Mouse (Mus musculus) testis, postnatal 10 days (tissue): ENCODE measurements around the gene Celf1.
"Not testable (repeated sequence)": the region's sequence is repeated elsewhere in the genome, so short reads cannot be mapped to it uniquely, and the experiment has no call there.

Source experiments
- DNase-seq: peaks from one replicate; pipeline ENCODE4 v3.0.0; 2021; ENCODE audit warnings: low spot score

Celf1 gene

DNA sequence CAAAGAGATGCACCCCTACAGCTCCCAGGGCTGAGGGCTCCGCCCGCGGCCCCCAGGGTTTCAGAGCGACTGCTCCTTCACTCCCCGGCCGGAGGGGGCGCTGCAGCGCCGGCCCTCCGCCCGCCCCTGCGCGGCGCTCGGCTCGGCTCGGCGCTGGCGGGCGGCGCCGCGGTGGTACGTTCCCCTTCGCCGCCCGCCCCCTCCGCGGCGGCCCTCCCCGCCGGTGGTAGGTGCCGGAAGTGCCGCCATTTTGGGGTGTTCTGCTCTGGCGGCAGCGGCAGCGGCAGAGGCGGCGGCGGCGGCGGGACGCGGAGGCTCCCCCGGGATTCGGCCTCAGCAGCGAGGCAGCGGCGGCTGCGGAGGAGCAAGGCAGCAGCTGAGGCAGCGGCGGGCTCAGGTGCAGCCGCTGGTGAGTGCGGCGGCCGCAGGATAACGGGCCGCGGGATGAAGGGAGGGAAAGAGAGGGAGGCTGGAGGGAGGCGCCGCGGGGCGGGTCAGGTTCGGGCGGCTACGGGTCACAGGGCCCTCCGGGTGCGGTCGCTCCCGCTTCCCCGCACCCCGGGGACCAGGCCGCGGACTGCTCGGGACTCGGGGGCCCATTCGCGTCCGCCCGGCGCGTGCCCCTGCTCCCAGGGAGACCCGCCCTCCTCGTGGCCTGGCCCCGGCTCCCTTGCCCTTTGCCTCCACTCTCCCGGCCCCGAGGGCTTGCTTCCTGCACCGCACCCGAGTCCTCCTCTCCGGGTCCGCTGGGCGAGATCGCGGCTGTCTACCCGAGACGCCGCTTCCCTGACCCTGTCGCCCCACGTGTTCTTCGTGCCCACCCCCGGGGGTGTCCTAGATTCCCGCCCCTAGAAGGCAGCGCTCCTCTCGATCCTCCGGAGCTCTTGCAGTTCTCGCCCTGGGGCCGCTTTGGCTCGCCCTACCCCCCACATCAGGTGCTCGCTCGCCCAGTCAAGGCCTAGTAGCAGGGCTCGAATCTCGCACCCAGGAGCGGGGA, at the start of gene Celf1:
Gene Celf1 (plus strand): TSS at position 150 of the 997 bp plus-strand sequence.
- DNase-seq, result peak; percentile 86

DNA sequence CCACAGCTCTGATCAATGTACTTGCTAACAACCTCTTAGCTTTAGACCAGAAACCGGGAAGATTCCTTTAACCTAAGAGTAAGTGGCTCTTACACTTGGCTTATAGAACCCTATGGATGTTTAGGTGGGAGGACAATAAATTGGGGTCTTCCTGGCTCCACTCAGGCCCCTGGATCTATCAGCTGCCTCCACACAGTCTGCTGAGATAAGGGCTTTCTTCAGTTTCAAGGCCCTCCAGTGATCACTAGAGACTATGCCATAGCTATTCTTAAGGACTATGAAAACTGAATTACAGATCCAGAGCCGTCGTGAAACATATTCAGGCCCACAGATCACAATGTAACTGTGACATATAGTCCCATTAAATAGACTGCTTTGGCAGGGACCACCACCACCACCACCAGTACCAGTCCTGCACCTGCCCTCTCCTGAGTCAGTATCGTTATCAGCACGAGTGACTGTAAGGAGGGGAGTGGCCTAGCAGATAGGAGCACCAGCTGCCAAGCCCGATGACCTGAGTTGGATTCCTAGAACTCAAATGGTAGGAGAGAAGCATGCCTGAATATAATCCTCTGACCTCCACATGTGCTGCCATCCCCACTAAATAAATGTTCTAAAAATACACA, 46.4 kb upstream of the Celf1 start:
- DNase-seq, result no peak

DNA sequence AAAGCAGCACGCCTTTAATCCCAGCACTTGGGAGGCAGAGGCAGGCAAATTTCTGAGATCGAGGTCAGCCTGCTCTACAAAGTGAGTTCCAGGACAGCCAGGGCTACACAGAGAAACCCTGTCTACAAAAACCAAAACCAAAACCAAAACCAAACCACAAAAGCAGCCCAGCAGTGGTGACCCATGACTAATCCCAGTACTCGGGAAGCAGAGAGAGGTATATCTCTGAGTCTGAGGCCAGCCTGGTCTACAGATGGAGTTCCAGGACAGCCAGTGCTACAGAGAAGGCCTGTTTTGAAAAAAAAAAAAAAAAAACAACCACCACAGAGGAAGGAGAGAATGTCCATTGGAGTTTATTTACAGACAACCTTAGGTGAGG, 45.9 kb upstream of the Celf1 start:
- DNase-seq, result not testable (repeated sequence)

DNA sequence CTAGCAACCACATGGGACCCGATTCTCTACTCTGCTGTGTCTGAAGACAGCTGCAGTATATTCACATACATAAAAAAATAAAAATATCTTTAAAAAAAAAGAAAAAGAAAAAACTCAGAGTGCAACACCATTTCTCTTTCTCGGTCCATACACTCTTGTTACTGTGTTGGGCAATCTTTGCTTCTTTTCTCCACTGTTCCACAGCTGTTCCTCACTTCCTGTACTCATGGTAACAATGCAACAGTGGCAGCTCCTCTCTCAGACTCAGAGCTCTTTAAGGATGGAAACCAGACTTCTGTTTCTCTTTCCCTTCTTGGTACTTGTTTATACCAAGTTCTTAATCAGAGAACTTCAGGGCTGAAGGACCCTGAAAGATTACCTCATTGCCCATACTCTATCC, 36.8 kb upstream of the Celf1 start:
- no peak for DNase-seq

DNA sequence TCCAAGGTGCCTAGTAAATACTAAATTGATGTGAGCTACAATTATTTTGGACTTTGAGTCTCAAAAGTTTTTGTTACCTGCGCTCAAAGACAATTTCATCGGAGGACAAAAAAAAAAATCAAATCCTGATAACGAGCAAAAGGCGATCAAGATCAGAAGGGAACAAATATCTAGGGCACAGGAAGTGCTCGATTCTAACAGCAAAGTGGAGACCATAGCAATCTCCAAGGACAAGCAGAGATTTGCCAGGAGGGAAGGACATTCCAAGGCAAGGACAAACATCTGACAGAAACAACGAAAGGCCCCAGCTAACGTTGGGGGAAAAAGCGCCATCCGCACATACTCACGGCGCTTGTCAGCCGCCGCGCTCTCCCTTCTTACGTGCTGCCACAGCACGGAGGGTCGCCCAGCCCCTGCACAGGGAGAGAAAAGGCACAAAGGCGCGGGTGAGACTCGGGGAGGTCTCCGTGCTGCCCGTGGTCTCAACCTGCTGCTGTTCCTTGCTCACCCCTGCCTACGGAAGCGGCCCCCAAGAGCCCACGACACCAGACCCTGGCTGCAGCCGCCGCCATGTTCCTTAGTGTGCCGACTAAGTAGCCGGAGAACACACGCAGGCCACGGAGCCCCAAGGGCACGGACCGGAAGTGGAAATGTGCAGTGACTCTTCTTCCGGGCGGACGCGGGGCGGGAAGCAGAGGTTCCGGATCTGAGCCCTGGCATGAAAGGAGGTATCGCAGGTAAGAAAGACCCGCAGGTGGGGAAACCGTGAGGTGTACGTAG, 35.9 kb upstream of the Celf1 start, which contains the start of the genes Kbtbd4 and Ndufs3:
Gene Kbtbd4 (plus strand): TSS at position 665 of the 780 bp plus-strand sequence.
Gene Ndufs3 (minus strand): TSS at position 752 of the 780 bp plus-strand sequence.
- peak; percentile 89 for DNase-seq

DNA sequence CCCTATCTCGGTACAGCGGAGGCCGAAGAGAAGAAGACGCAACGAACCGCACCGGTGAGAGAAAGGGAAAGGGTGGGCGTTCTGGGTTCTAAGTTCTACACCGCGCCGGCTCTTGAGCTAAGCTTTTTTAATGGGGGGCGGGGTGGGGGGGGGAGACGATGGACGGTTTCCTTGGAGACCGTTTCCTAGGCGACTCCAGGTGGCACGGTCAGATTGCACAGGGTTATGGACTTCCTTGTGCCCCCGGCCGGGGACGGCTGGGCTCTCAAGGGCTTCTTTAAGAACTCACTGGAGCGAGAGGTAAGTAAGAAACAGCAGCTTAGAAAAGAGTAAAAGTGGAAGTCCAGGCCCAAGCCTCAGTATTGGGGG, 35.3 kb upstream of the Celf1 start:
- no peak for DNase-seq

DNA sequence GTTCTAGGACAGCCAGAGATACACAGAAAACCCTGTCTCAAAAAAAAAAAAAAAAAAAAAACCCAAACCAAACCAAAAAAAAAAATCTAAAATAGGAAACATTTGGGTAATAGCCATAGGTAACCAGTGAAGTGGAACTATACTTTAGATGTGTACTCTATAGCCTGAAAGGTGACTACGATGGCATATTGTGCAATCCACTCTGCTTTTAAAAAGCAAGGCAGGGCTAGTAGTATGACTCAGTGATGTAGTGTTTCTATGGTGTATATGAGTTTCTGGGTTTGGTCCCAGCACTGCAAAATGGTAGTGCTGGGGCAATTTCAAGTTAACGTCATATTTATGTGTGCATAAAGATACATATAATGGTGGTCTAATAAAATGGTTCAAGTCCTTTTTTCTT, 33.5 kb upstream of the Celf1 start:
- DNase-seq, result no peak

DNA sequence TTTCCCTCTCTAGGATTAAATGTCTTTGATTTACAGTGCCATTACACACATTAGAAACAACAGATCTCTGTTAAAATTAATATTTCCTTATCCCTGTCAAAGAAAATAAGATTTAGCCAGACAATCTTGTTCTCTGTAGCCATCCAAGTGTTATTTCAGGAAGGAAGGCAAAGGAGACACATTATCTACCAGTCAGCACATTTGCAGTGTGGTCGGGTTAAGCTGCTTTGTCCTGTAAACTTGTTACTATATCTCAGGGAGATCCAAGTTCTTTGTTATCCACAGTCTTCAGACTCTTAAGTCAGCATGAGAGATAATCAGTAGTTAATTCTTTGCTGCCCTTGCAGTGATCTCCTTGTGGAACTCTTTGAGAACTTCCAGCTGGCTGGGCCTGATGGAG, 29.3 kb upstream of the Celf1 start:
- no peak for DNase-seq

DNA sequence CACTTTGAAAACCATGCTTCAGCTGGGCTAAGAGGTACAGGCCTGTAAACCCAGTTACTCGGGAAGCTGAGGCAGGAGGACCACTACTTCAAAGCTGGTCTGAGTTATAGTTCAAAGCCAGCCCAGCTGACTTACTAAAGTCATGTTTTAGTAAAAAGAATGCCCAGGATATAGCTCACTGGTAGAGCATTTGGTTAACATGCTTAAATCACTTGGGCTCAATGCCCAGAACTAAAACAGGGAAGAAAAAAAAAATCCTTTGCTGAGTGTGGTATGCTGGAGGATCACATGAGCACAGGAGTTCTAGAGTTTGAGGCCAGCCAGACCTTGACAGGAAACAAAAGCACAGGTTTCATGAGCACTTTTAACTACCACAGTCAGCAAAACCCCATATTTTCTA, 28.5 kb upstream of the Celf1 start:
- no peak for DNase-seq

DNA sequence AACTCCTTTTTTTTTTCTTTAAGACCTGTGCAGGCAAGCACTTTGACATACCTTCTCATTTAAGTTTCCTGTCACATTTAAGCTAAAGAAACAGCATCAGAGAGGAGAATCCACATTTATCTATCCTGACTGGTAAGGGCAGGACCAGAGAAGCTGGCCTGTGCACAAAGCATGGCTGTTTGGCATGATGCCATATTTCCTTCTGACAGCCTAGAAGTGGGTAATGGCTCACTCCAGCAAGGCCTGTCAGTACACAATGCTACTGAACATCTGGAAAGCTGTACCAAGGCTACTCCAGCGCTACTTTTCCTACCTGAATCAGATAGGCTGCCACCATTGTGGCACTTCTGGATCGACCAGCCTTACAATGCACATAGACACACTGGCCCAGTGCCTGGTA, 26.5 kb upstream of the Celf1 start:
- no peak for DNase-seq

DNA sequence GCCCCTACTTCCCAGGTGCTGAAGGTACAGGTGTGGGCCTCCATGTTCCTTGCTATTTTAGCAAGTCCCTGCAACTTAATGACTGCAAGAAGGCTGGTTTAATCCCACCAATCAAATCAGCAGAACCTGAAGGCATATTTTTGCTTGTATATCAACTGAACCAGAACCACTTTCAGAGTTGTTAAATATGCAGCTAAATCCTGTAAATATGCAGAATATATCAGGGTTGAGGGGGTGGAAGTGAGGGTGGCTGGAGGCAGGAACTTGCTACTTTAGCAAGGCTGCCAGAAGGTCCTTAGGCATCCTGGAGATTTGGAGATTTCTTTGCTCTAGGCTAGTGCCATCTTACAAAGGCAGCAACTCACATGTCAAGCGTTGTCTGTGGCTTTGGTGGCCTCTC, 24.7 kb upstream of the Celf1 start:
- no peak for DNase-seq

DNA sequence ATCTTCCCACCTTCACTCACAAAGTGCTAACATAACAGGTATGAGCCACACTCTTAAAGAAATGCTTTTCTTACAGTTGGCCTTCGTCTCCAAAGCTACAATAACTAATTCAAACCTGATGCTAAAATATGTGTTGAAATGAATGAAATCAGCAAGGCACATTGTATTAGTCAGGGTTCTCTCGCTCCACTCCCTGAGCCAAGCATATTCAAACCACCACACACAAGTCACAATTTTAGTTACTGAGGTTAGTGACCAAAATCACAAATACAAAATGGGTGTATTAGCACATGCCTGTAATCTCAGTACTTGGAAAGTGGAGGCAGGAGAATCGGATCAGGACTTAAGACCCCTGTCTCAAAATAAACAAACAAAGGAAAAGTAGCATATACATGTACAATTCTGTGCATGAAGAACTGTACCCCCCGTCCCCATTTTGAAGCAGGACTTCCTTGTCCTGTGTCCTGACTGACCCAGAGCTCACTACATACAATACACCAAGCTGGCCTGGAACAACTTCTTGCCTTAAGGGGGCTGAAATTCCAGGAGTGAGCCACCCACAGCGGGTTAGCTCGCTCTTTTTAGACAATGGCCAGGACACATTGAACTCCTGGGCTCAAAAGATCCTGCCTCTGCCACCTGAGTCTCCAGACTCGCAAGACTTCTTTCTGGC, 23.5 kb upstream of the Celf1 start:
- no peak for DNase-seq

DNA sequence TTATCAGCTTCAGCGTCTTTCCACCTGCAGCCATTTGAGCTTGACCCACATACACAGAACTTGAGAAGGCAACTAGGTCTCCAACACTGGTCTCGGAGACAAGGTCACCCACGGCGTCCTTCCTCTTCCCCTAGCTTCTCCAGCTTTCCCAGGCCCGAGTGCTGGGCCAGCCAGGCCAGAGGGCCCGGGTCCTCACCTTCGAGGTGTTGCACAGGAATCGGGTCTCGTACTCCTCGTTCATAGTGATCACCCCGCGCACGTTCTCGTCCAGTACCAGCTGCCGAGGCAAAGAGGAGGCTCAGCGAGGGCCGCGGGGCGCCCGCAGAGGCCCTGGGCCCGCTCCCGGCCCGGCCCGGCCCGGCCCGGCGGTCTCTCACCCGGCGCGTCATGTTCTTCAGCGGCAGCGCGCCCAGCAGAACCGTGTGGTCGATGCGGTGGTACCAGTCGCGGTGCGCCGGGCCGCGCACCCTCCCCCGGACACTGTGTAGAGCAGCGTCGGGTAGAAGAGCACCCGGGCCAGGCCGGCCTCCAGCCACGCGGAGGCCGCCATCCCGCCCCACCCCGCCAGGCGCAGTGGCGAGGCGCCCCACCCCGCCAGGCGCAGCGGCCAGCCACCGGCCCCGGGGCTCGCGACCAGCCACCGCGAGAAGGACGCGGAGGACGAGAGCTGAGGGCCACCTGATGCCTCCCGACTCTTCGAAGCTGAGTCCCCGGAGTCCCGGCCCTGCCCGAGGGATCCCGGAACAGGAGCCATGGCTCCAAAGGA, 22.8 kb upstream of the Celf1 start:
- DNase-seq, result peak; percentile 84

DNA sequence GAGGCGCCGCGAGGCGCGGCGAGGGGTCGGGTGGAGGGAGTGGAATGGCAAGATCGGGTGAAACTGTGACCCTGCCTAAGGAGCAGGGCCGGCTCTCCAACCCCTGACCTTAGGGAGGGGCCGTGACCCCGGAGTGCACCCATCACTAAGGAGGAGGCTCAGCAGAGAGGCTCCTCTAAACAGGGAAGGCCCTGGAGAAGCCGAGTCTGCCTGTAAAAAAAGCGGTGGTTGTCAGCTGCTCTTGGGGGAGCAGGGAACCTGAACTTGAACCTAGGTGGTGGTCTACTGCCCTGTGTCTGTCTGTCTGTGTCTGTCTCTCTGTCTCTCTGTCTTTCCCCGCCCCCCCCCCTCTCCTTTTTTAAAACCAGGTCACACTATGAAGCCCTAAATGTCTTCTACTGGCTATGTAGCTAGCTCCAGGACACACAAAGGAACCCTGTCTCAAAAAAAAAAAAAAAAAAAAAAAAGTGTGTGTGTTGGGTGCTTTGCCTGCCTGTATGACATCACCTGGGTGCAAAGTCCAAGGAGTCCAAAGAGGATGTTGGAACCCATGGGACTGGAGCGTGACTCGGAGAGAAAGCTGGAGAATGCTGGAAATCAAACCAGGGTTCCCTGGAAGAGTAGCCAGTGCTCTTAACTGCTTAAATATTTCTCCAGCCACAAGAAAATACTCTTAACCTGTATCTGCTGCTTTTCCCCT, 22.0 kb upstream of the Celf1 start:
- DNase-seq, result no peak

DNA sequence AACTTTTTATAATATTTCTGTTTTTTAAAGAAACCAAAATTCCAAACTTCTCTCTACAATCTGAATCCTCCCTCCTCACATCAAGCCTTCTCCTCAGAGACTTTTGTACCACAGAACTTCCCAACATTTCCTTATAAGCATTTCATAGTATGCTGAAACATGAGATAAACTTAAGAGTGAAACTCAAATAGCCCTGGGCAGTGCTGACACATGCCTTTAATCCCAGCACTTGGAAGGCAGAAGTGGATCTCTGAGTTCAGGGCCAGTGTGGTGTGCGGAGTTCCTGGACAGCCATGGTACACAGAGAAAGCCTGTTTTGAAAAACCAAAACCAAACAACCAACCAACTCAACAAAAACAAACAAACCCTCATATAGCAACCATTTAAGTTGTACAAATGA, 19.0 kb upstream of the Celf1 start:
- no peak for DNase-seq

DNA sequence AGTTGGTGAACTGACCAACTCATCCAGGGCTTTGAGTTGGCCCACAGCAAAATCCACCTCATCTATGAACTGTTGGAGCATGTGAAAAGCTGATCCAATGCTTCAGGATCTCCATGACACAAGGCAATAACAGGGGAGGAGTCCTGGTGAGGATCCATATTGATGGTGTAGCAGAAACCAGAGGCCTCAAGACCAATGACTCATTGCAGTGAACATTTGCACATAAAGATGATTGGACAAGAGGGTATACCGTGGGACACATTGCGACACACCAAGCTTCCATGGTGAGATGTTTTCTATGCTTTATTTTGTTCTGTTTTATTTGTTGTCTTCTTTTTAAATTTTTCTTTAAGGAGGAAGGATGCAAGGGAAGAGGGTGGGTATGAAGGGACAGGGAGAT, 17.5 kb upstream of the Celf1 start:
- no peak for DNase-seq

DNA sequence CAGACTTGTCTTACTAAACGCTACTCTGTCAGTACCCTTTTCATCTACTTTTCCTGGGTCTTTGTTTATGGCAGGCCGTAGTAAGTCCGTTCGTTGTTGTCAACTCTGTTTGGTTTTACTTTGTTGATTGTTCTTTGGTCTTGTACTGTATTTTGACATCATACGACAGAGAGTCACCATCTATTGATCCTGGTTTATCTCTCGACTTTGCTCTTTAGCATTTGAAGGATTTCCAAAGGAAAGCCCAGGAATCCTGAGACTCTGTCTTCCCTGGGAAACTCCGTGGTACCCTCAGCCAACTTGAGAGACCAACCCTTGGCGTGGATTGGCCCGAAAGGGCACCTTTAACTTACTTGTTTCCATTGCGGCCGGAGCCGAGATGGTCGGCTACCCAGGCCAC, 11.6 kb upstream of the Celf1 start:
- no peak for DNase-seq

DNA sequence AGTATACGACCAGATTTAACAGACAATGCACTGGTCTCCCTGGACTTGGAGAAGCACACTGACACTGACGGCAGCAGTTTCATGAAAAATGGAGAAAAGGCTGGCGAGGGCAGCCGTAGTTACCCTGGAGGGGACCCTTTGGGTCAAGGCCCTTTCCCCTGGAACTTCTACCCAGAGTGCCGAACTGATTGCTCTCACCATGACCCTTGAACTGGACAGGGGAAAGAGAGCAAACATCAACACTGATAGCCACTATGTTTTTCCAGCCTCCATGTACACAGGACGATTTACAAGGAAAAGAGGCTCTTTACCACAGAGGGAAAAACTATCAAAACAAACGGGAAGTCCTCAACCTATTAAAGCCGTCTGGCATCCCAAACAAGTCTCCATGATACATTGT, 8.4 kb upstream of the Celf1 start:
- DNase-seq, result no peak

DNA sequence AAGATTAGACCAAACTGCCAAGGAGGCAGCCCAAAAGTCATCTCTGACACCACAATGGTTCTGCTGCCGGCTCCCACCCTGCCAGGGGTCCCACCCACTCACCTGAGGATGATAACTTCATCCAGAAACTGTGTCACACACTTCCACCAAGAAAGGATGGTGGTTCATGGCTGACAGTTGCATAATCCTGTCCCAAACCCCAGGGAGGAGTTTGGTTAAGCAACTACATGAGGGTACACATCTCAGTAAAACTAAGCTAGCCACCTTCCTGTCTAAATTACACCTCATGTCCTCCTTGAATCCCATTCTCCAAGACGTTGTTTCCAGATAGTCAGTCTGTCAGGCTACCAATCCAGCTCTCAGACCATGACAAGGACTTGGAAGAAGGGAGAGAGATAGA, 7.9 kb upstream of the Celf1 start:
- no peak for DNase-seq

DNA sequence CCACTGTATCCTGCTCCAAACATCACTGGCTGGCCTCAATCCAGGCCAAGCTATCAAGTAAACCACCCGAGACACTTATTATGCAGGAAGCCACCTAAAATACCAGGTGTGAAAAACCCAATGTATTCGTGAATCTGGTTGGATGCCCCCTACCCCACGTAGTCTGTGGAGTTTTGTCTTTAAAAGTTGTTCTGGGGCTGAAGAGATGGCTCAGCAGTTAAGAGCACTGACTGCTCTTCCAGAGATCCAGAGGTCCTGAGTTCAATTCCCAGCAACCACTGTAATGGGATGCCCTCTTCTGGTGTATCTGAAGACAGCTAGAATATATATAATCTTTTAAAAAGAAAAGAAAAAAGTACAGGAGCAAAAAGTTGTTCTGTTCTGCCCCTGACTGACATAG, 1.8 kb upstream of the Celf1 start:
- no peak for DNase-seq

DNA sequence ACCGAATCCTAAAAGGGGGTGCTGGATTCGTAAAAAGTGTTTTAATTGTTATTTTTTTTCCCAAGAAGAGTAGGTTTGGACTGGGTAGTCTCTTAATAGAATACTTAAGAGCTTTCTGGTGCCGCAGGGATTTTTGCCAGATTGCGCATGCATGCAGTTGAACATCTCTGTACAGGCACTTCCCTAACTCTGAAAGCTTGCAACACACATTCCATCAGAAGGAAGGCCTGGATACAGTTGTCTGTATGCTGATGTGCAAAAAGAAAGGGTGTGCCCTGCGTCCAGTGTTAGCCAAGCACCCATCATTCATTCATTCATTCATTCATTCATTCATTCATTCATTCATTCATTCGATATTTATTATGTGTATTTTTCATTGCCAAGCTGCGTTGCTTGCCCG, 432 bp upstream of the Celf1 start:
- no peak for DNase-seq
